Mouse (Mus musculus) naive thymus-derived CD4-positive, alpha-beta T cell, adult 5 months (primary cell): ENCODE measurements around the gene Ms4a5. TPM values are rescaled to one million over a fixed set of nuclear protein-coding genes. Genes with fewer than 3 reads are reported as not detected.

Experiments used
- polyA plus RNA-seq: library from polyadenylated mRNA; unstranded; fragments of 100-300 nt; shearing (Covaris generic); gene quantifications from one replicate; pipeline ENCODE4 v1.2.1, GENCODE M21; 2017

Ms4a5 gene
- polyA plus RNA-seq: not detected

GRCm38 (mm10) chr19:11283773-11284172 is at the start of gene Ms4a5:
Gene Ms4a5, minus strand, starts transcription at chr19:11283873.

GRCm38 (mm10) chr19:11314354-11314753 is 30.7 kb upstream of the Ms4a5 start, which contains the start of gene Ms4a14:
Gene Ms4a14, minus strand, starts transcription at chr19:11314454.

GRCm38 (mm10) chr19:11266052-11266845 is 17.4 kb downstream of the Ms4a5 start, which contains the start of gene Ms4a1:
Gene Ms4a1, minus strand, starts transcription at chr19:11266241.

GRCm38 (mm10) chr19:11232348-11232747 is 51.3 kb downstream of the Ms4a5 start, which contains the start of gene Ms4a12:
Gene Ms4a12, minus strand, starts transcription at chr19:11232448.

Other genes starting within 250 kb of the Ms4a5 start
- not detected for gene Ms4a8a, start 202.8 kb downstream of the Ms4a5 start, polyA plus RNA-seq
- gene 1700017D01Rik, start 153.0 kb downstream of the Ms4a5 start, polyA plus RNA-seq: not detected
- gene 1700025F22Rik, start 118.6 kb downstream of the Ms4a5 start, polyA plus RNA-seq: not detected
- not detected for gene Ms4a13, start 87.1 kb downstream of the Ms4a5 start, polyA plus RNA-seq
- not detected for gene Ms4a12, start 51.4 kb downstream of the Ms4a5 start, polyA plus RNA-seq
- not detected for gene Ms4a1, start 17.6 kb downstream of the Ms4a5 start, polyA plus RNA-seq
- not detected for gene Ms4a14, start 30.6 kb upstream of the Ms4a5 start, polyA plus RNA-seq
- gene Ms4a7, start 52.3 kb upstream of the Ms4a5 start, polyA plus RNA-seq: not detected
- 1.6 TPM for gene Ms4a4a, start 91.7 kb upstream of the Ms4a5 start, polyA plus RNA-seq
- 21.3 TPM for gene Ms4a4c, start 120.9 kb upstream of the Ms4a5 start, polyA plus RNA-seq
- gene Ms4a4b, start 159.7 kb upstream of the Ms4a5 start, polyA plus RNA-seq: 1,590 TPM
- 9.9 TPM for gene Ms4a6c, start 185.5 kb upstream of the Ms4a5 start, polyA plus RNA-seq
- 643 TPM for gene Gm8369, start 202.1 kb upstream of the Ms4a5 start, polyA plus RNA-seq
- gene Ms4a6b, start 232.6 kb upstream of the Ms4a5 start, polyA plus RNA-seq: 637 TPM